Mouse (Mus musculus): ENCODE measurements around the gene Nt5dc2. TPM values are rescaled to one million over a fixed set of nuclear protein-coding genes. Genes with fewer than 3 reads are reported as not detected.

Gene Nt5dc2
- polyA plus RNA-seq, 1 experiment from 2014 or later, result 278 TPM

DNA sequence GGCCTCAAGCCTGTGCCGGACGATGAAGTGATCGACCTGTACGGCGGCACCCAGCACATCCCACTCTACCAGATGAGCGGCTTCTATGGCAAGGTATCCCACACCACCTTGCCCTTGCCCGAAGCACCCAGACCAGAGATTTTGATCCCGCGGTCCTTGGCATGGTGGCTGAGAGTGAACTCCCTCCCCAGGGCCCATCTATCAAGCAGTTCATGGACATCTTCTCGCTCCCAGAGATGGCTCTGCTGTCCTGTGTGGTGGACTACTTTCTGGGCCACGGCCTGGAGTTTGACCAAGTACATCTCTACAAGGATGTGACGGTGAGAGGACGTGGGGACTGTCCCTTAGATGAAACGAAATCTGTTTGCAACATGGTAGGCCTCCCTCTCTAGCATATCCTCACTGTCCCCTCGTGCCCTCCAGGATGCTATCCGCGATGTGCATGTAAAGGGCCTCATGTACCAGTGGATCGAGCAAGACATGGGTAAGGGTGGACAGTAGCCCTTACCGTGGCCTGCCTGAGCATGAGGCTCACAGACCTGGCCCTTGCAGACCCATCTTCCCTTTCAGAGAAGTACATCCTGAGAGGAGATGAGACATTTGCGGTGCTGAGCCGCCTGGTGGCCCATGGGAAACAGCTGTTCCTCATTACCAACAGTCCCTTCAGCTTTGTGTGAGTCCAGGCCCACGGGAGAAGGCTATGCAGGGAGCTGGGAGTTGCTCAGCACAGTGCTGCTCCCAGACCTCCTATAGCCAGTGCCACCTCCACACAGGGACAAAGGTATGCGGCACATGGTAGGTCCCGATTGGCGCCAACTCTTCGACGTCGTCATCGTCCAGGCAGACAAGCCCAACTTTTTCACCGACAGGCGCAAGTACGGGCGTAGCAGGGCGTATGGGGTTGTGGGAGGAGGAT is 4.9 kb downstream of the Nt5dc2 start:
- no peaks in the 10 kb centered on the region for H3K9me3 ChIP-seq (replicated peaks)
- H3K4me3 ChIP-seq, result no peak overlapping the region
- H3K4me1 ChIP-seq (replicated peaks), result peaks cover 47% of the 10 kb centered on the region
- H3K36me3 ChIP-seq, result peaks cover 54% of the 10 kb centered on the region
- no peak overlapping the region for H3K9ac ChIP-seq
- H3K27ac ChIP-seq, result no peak overlapping the region
- no peaks in the 10 kb centered on the region for H3K27me3 ChIP-seq
- 92% methylated on average over 34 of the region's 34 CpGs for WGBS
- no peak for ATAC-seq (replicated peaks; ENCODE audit: insufficient number of reproducible peaks, insufficient read depth, low FRiP score, low read depth)
- no peak overlapping the region for H3K4me2 ChIP-seq

DNA sequence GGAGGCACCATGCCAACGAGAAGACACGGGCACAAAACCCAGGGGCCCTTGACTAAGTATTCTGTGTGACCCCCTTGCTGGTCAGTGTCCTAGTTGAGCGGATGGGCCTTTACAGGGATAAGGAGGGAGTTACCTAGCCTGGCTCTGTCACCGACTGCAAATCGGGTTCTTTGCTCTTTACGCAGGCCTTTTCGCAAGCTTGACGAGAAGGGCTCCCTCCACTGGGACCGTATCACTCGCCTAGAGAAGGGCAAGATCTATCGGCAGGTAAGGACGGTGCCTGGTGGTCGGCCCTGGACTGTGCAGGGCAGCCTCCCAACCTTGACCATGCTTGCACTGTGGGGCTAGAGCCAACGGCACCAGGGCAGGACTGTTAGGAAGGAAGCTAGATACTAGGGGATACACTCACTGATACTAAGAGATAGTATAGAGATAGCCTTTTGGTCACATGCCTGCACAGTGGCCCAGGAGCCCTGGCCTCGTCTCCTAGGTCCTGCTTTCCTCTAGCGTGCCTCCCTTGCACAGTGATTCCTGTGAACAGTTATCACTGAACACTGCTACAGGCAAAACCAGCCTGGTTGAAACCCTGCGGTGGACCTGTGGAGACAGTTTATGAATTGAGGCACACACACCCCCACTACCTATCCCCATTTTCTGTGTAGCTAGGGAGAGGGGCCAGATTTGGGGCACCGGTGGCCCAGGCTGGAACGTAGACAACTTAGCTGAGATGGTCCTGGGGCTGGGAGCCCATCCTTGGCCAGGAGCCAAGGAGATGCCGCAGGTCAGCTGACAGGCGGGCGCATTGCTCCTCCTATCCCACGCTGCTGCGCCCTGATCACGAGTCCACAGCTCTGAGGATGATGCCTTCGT is 5.8 kb downstream of the Nt5dc2 start:
- no peak overlapping the region for H3K4me2 ChIP-seq
- no peak for ATAC-seq (replicated peaks; ENCODE audit: insufficient number of reproducible peaks, insufficient read depth, low FRiP score, low read depth)
- H3K9me3 ChIP-seq (replicated peaks), result no peaks in the 10 kb centered on the region
- H3K36me3 ChIP-seq, result peaks cover 62% of the 10 kb centered on the region
- WGBS, result 81% methylated on average over 26 of the region's 26 CpGs
- H3K9ac ChIP-seq, result no peak overlapping the region
- H3K4me1 ChIP-seq (replicated peaks), result peaks cover 45% of the 10 kb centered on the region
- H3K27ac ChIP-seq, result peak overlapping the region; percentile 45; the same call in 1 of the 2 replicates
- no peaks in the 10 kb centered on the region for H3K27me3 ChIP-seq
- no peak overlapping the region for H3K4me3 ChIP-seq

DNA sequence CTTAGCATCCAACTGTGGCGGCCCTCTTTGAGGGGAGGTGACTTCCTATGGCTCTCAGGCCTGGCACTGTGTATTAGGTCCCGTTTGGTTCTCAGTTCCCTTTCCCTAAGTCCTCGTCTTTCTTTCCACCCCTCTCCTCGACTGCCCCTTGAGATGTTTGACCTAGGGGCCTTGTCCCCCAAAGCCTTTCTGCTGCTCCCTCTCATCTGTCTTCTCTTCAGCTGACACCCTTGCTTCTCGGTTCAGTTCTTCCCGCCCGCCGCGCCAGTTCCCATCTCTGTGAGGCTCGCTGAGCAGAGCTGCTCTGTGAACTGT is 6.4 kb downstream of the Nt5dc2 start:
- WGBS, result 76% methylated on average over 10 of the region's 10 CpGs
- H3K4me3 ChIP-seq, result no peak overlapping the region
- H3K9ac ChIP-seq, result no peak overlapping the region
- no peak overlapping the region for H3K4me2 ChIP-seq
- no peaks in the 10 kb centered on the region for H3K9me3 ChIP-seq (replicated peaks)
- peak overlapping the region; percentile 45 for H3K27ac ChIP-seq
- ATAC-seq (replicated peaks; ENCODE audit: insufficient number of reproducible peaks, insufficient read depth, low FRiP score, low read depth), result no peak
- no peaks in the 10 kb centered on the region for H3K27me3 ChIP-seq
- peaks cover 39% of the 10 kb centered on the region for H3K4me1 ChIP-seq (replicated peaks)
- peaks cover 68% of the 10 kb centered on the region for H3K36me3 ChIP-seq

DNA sequence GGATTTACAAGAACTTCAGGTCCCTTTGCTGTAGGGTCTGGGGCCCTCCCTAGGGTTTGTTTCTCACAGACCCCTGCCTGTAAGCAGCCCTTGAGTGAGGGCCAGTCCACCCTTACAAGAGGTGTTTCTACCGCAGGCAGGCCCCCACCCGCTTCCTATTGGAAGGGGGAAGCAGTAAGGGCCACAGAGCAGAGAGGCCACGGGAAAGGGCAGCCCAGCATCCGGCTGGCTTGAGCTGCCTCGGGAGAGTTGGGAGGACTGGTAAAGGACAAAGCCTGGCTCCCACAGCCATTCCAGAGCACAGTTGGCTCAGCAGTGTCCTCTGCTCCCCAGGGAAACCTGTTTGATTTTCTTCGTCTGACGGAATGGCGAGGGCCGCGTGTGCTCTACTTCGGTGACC is 6.9 kb downstream of the Nt5dc2 start:
- ATAC-seq (replicated peaks; ENCODE audit: insufficient number of reproducible peaks, insufficient read depth, low FRiP score, low read depth), result no peak

DNA sequence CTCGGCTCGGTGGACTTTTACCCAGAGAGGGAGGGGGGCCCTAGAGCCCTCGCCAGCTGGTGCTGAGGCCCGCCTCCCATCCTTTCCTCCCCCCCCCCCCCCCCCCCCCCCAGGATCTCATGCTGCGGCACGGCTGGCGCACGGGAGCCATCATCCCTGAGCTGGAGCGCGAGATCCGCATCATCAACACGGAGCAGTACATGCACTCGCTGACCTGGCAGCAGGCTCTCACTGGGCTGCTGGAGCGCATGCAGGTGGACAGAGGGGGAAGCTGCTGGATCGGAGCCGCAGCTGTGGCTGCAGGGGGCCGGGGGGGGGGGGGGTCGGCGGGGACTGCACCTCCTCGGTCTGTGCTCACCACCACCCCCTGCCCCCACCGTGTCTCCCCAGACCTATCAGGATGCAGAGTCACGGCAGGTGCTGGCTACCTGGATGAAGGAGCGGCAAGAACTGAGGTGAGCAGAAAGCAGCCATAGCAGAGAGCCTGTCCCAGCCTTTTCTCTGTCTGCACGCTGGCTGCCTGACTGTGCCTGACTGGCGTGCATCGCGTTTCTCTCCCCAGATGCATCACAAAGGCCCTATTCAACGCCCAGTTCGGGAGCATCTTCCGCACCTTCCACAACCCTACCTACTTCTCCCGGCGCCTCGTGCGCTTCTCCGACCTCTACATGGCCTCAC is 7.5 kb downstream of the Nt5dc2 start:
- 88% methylated on average over 28 of the region's 35 CpGs for WGBS
- no peak overlapping the region for H3K9ac ChIP-seq
- H3K27ac ChIP-seq, result peak overlapping the region; percentile 45; the same call in 1 of the 2 replicates
- no peak for ATAC-seq (replicated peaks; ENCODE audit: insufficient number of reproducible peaks, insufficient read depth, low FRiP score, low read depth)
- peaks cover 79% of the 10 kb centered on the region for H3K36me3 ChIP-seq
- no peak overlapping the region for H3K4me2 ChIP-seq
- H3K4me1 ChIP-seq (replicated peaks), result peaks cover 28% of the 10 kb centered on the region
- H3K4me3 ChIP-seq, result no peak overlapping the region
- H3K27me3 ChIP-seq, result no peaks in the 10 kb centered on the region
- H3K9me3 ChIP-seq (replicated peaks), result no peaks in the 10 kb centered on the region

More for the DNA sequence above, 6.9 kb downstream of the Nt5dc2 start:
- peaks cover 73% of the 10 kb centered on the region for H3K36me3 ChIP-seq
- peak overlapping the region; percentile 45 for H3K27ac ChIP-seq
- H3K27me3 ChIP-seq, result no peaks in the 10 kb centered on the region
- peaks cover 34% of the 10 kb centered on the region for H3K4me1 ChIP-seq (replicated peaks)
- WGBS, result 74% methylated on average over 11 of the region's 11 CpGs
- no peak overlapping the region for H3K4me3 ChIP-seq
- H3K9ac ChIP-seq, result no peak overlapping the region
- no peak overlapping the region for H3K4me2 ChIP-seq
- H3K9me3 ChIP-seq (replicated peaks), result no peaks in the 10 kb centered on the region

DNA sequence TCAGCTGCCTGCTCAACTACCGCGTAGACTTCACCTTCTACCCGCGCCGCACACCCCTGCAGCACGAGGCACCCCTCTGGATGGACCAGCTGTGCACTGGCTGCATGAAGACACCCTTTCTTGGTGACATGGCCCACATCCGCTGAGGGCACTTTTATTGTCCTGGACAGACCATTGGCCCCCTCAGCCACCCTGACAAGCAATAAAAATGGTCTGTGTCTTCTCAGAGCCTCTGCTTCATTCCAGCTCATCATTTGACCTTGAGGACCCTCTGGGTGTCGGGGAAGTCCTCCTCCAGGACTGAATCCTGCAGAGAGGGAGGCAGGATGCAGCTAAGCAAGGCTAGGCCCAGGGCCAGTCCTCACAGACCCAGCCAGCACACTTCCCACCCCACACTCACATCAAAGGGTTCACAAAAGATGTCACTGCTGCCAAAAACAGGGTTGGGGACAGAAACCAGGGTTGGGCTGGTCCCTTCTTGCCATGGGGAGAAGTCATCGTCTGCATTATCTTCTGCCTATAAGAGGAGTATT is 8.1 kb downstream of the Nt5dc2 start:
- no peak overlapping the region for H3K27ac ChIP-seq
- no peak overlapping the region for H3K9ac ChIP-seq
- 84% methylated on average over 9 of the region's 9 CpGs for whole genome bisulfite sequencing
- H3K9me3 ChIP-seq (replicated peaks), result no peaks in the 10 kb centered on the region
- no peaks in the 10 kb centered on the region for H3K27me3 ChIP-seq
- peaks cover 22% of the 10 kb centered on the region for H3K4me1 ChIP-seq (replicated peaks)
- H3K36me3 ChIP-seq, result peaks cover 84% of the 10 kb centered on the region
- no peak overlapping the region for H3K4me2 ChIP-seq
- ATAC-seq (replicated peaks; ENCODE audit: insufficient number of reproducible peaks, insufficient read depth, low FRiP score, low read depth), result no peak
- H3K4me3 ChIP-seq, result no peak overlapping the region

DNA sequence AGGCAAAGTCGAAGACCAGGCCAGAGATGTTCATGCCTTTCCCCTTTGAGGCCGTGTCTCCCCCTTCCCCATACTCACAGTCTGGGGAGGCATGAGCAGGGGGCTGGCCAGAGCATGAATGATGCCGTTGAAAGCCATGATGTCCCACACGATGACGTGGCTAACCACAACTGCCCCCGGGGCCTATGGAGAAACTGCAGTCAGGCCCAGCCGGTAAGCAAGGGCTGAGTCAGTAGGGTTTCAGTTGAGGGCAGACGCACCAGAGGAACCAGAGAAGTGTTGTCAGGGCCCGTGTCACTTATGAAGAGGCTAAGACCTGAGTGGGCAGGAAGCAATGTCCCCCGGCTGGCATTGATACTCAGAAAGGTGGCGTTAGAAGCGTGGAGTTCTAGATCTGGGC is 8.8 kb downstream of the Nt5dc2 start:
- Histone ChIP-seq H3K27me3 (no peaks in the 10 kb centered on the region), H3K9me3 (replicated peaks) (no peaks in the 10 kb centered on the region), H3K4me1 (replicated peaks) (peaks cover 15% of the 10 kb centered on the region), H3K27ac (no peak overlapping the region), H3K36me3 (peaks cover 83% of the 10 kb centered on the region), H3K4me3 (no peak overlapping the region), H3K9ac (no peak overlapping the region), H3K4me2 (no peak overlapping the region)
- 81% methylated on average over 12 of the region's 12 CpGs for WGBS
- no peak for ATAC-seq (replicated peaks; ENCODE audit: insufficient number of reproducible peaks, insufficient read depth, low FRiP score, low read depth)

DNA sequence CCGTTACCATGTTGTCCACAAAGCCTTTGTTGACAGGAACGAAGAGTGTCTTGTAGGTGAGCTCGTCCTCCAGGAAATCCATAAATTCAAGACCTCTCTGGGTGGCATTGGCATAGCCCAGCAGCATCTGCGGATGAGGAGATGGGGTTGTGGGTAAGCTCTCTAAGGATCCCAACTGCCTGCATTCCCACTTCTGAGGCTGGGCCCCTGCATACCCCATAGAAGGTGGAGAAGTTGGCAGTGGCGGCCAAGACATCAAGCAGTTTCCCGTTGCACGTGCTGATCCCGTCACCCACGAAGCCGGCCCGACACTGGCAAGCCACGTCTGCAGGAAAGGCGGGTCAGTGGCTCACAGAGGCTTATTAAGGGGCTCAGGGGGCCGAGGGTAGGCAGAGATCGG is 9.3 kb downstream of the Nt5dc2 start:
- ATAC-seq (replicated peaks; ENCODE audit: insufficient number of reproducible peaks, insufficient read depth, low FRiP score, low read depth), result no peak
- Histone ChIP-seq H3K4me1 (replicated peaks) (peaks cover 13% of the 10 kb centered on the region), H3K4me2 (no peak overlapping the region), H3K27ac (no peak overlapping the region), H3K36me3 (peaks cover 80% of the 10 kb centered on the region), H3K9ac (no peak overlapping the region), H3K9me3 (replicated peaks) (no peaks in the 10 kb centered on the region), H3K4me3 (no peak overlapping the region), H3K27me3 (no peaks in the 10 kb centered on the region)
- 89% methylated on average over 15 of the region's 15 CpGs for WGBS

DNA sequence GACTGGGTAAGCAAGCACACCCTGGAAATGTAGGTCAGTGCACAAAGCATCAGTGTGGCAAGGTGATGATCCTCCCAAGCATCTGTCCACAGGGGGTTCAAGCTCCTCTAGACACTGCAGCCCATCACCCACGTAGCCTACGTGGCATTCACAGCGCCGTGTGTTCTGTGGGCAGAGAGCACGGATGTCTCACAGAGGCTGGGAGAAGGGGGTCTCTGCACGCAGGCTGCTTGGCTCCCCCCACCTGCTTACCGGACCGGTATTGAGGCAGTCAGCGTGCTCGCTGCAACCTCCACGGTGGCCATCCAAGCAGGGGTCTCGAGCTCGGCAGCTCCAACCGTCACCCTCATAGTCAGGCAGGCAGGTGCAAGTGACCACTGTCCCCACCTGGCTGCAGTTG is 10.2 kb downstream of the Nt5dc2 start:
- Histone ChIP-seq H3K27me3 (no peaks in the 10 kb centered on the region), H3K36me3 (peaks cover 72% of the 10 kb centered on the region), H3K27ac (no peak overlapping the region), H3K4me2 (no peak overlapping the region), H3K4me3 (no peak overlapping the region), H3K4me1 (replicated peaks) (peaks cover 13% of the 10 kb centered on the region), H3K9me3 (replicated peaks) (no peaks in the 10 kb centered on the region), H3K9ac (no peak overlapping the region)
- 93% methylated on average over 14 of the region's 14 CpGs for WGBS
- no peak for ATAC-seq (replicated peaks; ENCODE audit: insufficient number of reproducible peaks, insufficient read depth, low FRiP score, low read depth)

DNA sequence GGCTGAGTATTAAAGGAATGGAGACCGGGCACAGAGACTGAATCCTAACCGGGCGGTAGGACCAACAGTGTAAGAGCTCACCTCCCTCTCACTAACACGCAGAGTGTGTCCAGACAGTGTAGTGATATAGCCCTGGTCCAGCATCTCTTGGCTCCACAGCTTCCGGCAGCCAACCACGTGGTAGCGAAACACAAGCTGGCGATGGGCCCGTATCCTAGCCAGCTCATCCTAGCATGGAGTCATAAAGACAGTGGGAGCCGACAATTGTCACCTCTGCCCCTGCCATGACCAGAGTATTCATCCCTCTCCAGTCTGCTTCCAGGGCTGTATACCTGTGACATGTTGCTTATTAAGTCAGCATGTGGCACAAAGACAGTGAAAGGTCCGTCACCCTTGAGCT is 14.8 kb downstream of the Nt5dc2 start:
- Histone ChIP-seq H3K9me3 (replicated peaks) (no peaks in the 10 kb centered on the region), H3K27me3 (no peaks in the 10 kb centered on the region), H3K4me3 (no peak overlapping the region), H3K36me3 (peaks cover 31% of the 10 kb centered on the region), H3K4me1 (replicated peaks) (no peaks in the 10 kb centered on the region), H3K4me2 (no peak overlapping the region), H3K27ac (no peak overlapping the region), H3K9ac (no peak overlapping the region)
- ATAC-seq (replicated peaks; ENCODE audit: insufficient number of reproducible peaks, insufficient read depth, low FRiP score, low read depth), result no peak
- WGBS, result 88% methylated on average over 11 of the region's 11 CpGs
